Mouse (Mus musculus) left cerebral cortex, adult 18-20 months (tissue): ENCODE data around the gene Scmh1. TPM values are rescaled to one million over a fixed set of nuclear protein-coding genes. Genes with fewer than 3 reads are reported as not detected.
A peak's percentile ranks its signal among the peaks of the same experiment; 100 is the strongest.
"Not testable (repeated sequence)": the region's sequence is repeated elsewhere in the genome, so short reads cannot be mapped to it uniquely, and the experiment has no call there.

Experiments
- DNase-seq, 2 experiments: peaks; one replicate each; pipeline ENCODE4 v3.0.0; 2021 to 2022; ENCODE audit warnings: low spot score in 2 of 2, mixed read lengths in 1 of 2
- long read RNA-seq, 2 experiments: library from polyadenylated mRNA; stranded (forward); transcript quantifications; one replicate each; pipeline ENCODE4 v2.0.0; 2021
- total RNA-seq, 2 experiments: library from RNA; stranded (reverse); gene quantifications; 2 replicates each; pipeline ENCODE4 v1.2.3; 2021

Gene Scmh1
- 10 to 100 TPM; 78.5 to 84.3 TPM for total RNA-seq
- long read RNA-seq, experiment 1, partial matches to known transcripts = 5 of 40 reads
- long read RNA-seq, experiment 1, other reads (novel, unspliced or antisense) = 27 of 40 reads
- long read RNA-seq, experiment 2, partial matches to known transcripts = 10 of 20 reads
- long read RNA-seq, experiment 2, other reads (novel, unspliced or antisense) = 9 of 20 reads

DNA sequence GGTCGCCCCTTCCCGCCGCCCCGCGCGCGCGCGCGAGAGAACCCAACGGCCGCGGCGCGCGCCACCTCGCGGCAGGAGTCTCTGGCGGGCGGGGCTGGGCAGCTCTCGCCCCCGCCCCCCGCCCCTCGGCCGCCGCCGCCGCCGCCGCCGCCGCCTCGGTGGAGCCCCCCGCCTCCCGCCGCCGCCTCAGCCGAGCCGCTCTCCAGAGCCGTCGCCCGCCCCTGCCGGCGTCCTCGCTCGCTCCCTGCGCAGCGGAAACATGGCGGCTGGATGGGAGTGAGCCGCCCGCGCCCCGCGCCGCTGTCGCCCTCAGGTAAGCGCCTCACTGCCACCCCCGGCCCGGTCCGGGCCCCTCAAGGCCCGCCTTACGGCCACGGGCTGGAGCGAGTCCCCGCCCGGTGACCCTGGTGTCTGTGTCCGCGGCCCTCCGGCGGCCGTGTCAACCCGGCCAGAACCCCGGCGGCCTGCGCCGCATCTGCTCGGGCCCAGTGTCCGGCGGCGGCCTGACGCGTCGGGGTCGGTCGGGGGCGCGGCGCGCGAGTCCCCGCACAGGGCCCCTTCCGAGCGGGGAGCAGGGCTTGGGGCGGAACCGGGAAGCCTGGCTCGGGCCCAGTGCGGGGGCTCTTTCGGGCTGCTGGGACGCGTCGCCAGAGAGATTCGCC is at the start of gene Scmh1:
Gene Scmh1 (plus strand): TSS at position 138 of the 662 bp plus-strand sequence.
- peak; percentile 55 to 57 for DNase-seq

DNA sequence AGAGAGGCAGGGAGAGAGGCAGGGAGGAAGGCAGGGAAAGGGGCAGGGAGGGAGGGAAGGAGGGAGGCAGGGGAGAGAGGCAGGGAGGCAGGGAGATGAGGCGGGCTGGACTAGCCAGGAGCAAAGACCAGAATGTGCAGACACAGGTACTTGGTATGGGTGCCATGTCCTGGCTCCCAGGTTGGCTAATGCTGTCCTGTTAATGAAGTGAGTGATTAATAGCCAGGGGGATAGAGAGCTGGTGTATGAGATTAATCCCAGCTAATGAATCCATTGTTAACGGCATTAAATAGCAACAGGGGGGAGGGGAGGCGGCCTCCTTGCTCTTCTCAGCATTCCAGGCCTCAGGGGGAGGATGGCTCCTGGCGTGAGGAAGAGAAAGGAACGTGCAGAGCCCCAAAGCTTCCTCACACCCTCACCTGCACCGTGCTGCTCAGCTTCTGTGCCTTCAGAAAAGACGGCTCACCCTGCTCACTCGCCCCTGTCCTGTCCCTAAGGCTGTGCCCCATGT is 45.0 kb upstream of the Scmh1 start:
- no peak for DNase-seq

DNA sequence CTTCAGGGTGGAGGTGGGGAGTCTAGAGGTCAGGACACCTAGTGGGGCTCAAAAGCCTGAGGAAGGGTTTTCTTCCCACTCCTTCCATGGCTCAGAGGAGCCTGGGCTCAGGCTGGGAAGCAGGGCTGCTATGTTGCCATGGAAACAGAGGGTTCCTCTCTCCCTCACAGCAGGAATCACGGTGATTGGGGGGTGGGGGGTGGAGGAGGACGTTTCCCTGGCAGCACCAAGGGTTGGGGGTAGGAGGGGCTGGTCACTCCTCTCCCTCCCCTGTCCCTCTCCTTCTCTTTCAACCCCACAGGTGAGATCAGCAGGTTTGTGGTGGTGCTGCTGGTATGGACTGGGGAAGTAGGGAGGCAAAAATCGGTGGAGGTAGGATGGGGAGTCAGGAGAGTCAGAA is 40.4 kb upstream of the Scmh1 start:
- DNase-seq = peak; percentile 24 to 49

DNA sequence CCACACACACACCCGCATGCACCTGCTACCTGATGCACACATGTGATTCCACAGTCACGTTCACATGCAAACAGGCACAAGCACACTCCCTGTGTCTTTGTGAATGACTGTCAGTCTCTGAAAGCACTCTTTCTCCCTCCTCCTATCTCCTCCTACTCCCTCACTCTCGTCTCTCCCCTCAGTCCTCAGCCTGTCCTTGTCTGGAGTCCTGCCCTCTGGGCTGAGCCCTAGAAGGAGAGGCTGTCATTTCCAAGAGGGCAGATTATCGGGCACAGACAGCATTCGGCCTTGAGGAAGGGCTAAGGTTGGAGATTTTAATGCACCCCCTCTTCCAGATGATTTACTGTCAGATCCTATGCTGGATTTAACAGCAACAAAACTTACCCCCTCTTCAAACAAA is 39.6 kb upstream of the Scmh1 start:
- DNase-seq = no peak

DNA sequence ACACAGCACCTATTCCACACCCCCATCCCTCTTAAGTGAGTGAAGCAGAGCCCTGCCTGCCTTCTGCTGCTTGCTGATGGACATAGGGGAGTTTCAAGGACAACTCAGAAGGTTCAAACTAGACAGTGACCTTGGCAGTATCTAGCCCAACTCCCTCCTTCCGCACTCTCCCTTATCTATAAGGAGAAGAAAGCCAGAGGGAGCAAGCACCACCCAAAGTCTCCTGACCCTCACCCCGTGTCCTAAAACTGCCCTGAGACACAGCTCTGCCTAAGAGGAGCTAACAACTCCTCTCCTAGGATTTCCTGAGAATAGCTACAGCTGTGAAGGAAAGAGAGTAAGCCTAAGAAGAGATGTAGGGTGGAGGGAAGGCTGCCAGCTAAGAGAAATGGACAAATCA is 37.0 kb upstream of the Scmh1 start:
- no peak for DNase-seq

DNA sequence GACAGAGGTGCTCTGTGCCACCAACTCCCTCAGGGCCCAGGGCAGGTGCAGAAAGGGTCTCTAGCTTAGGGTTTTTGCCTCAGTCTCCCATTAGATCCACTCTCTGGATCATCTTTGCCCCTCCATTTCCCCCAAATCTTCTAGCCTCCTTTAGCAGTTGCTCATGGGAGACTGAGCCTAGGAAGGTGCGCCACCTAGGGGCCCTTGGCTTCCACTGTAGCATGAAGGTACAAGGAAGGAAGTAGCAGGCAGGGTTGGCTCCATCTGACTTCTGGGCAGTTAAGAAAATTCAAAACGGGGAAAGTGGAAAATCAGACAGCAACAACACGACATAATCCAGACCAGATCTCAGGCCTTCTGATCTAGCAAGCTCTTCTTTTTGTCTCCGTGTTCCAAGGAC is 36.4 kb upstream of the Scmh1 start:
- DNase-seq = peak; percentile 65 to 76

DNA sequence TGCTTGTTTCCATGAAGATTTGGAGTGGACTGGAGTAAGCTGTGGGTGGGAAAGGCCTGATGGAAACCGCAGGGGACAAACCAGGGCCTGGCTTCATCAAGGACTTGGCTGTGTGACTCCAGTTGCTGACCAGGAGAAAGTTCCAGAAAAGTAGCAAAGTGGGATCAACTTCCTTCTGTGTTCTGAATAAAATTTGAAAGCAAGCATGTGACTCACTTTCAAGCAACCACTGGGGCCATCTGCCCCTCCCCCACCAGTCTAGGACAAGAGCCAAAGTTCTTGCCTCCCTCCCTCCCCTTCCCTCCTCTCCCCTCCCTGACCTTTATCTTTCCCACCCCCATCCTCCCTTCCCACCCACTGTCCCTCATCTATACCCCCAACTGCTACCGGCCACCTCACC is 35.9 kb upstream of the Scmh1 start:
- no peak for DNase-seq

DNA sequence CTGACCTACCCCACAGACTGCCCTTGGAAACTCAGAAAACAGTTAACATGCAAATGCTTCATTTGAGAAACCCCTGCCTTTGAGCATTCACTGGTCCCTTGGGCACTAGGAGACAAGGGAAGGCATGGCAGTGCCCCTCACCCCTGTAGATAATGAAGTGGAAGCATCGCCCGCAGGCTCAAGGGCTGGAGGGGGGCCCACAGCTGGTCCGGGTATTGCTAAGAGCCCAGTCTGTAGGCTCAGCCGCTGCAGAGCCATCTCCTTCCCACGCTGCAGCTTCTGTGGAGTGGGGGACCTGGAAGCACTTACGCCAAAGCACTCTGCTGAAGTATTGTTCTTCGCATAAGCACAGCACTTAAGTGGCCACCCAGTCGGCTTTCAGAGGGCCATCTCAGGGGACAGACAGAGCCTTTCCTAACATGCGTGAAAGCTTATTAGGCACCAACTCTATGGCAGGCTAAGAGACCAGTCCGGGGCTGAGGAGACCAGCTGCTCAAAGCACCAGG is 35.2 kb upstream of the Scmh1 start:
- peak in 1 of 2 experiments; percentile 32 for DNase-seq

DNA sequence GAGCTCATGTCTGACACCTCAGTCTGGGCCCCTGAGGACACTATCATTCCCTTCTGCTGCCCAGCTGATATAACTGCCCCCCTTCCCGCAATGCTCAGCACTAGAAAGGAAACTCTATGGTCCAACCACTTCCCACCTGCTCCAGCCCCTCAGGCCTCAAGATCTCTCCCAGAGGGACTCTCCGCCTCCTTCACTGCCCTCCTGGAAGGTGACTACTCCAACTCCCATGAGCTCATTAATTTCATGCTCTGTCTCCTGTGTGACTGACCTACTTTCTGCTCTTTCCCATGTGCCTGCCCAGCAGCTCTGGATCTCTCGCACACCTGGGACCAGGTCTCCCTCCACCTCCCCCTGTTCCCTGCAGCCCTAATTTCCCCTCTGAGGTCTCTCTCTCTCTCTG is 32.2 kb upstream of the Scmh1 start:
- no peak for DNase-seq

DNA sequence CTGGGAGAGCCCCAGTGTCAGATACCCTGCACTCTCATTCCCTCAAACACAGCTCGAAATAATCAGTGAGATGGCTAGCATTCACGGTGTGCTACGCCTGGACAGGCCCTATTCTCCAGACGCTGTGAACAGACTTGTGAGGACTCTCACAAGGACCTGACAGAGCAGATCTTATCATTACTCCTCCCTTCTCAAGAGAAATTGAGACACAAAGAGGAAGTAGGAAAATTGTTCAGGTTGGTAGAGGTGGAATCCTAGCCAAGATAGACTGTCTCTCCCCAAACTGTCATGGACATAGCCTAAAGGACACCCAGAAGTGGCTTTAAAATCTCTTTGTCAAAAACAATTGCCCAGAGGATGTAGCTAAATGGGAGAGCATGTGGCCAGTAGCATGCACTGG is 31.3 kb upstream of the Scmh1 start:
- DNase-seq = no peak

DNA sequence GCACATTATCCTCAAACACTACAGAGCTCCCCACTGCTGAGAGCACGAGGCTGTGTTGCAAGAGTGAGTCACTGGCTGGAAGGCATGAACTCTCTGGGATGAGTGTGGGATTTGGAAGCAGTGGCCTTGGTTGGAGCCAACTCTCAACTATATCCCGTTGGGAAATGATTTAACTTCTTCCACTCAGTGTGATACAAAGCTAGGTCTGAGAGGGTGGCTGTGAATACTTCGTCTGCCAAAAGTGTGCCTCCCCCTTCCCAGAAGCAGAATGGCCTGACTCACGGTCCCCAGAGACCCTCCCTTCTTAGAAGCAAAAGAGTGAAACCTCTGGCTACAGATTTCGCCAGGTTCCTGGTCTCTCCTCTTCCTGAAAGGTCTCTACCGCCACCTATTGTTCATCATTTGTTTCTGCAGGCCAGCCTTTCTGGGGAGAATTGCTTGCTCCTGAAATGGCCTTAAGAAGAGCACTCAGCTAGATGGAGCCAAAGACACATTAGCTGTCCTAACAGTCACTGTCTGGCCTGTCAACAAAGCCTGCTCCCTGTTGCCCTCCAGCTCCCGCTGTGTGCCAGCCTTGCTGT is 24.2 kb upstream of the Scmh1 start:
- DNase-seq = peak; percentile 68 to 69

DNA sequence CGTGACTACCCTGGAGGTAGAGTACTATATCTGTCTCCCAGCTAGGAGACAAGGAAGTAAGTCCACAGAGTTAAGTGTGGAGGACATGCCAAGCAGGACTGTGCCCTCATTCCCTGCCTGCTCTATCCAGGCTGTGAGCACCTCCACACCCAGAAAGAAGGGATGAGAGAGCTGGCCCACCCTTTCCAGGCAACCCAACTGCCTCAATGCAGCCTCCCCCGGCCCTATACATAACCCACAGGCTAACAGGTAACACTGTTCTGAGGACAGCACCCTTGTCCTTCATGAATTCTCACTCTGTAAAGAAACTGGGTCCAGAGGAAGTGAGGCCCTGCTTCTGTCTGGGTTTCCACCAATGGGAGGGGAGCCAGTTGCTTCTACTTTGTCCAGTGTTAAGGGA is 19.6 kb upstream of the Scmh1 start:
- DNase-seq = no peak

DNA sequence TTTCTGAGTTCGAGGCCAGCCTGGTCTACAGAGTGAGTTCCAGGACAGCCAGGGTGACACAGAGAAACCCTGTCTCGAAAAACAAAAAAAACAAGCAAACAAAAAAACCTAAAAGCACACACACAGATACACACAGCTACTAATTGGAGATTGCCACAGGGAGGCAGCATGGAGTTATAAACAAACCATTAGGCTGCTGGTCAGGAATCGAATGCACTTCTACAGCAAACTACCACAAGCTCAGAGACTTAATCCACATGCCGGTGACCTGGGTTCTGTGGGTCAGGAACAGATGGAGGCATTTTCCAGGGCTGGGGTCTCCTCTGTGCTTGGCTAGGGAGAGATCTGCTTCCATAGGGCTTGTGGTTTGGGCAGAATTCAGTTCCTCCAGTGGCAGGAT is 17.6 kb upstream of the Scmh1 start:
- peak; percentile 31 to 41 for DNase-seq

DNA sequence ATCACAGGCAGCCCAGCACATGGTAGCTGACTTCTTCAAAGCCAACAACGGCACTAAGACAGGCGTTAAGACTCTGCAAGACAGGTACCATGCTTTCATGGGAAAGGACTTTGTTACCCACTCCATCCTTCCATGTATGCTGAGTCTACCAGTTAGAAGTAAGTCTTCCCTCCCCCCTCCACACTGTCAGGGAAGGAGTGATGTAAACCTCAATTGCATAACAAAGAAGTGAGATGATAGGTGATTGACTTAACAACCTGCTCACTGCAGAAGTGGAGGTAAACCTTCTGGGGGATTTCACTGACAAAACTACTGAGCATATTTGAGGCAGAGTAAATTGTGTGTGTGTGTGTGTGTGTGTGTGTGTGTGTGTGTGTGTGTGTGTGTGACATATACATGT is 17.1 kb upstream of the Scmh1 start:
- no peak for DNase-seq

DNA sequence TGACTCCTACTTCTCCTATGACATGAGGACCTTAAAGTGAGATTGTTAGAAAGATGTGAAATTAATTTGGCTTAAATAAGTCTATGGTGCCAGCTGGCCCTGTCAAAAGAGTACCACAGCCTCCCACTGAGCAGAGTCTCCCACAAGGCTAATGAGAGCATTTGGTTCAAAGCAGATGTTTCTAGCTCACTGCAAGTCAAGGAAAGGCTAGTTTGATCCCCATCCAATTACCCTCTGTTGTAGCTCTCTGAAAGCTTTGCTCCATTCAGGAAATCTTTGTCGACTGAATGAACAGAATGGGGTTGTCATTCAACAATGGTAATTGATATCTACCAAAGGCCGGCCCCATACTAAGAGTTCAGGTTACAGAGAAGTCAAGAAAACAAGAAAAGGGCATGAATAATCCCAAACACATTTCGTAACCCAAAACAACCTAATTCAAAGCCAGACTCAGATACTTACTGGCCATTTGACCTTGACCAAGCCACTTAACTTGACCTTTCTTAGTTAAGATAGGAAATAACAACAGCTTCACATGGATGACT is 16.0 kb upstream of the Scmh1 start:
- DNase-seq = no peak

DNA sequence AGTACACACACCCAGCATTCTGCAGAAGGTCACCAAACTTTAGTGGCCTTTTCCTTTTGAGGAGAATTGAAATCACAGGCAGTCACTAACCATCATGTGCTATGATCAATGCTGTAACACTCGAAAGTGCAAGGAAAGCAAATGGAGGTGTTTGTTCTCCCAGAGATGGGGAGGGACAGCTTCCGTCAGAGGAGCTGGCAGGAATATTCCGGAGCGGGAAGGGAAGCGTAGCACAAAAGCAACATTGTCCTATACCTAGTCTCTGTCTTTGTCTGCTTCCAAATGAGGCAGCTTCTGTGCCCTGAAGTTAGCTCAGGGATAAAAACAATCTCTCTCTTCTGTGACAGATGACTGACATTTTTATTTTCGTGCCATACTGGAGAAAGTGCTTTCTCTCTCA is 15.5 kb upstream of the Scmh1 start:
- no peak for DNase-seq

DNA sequence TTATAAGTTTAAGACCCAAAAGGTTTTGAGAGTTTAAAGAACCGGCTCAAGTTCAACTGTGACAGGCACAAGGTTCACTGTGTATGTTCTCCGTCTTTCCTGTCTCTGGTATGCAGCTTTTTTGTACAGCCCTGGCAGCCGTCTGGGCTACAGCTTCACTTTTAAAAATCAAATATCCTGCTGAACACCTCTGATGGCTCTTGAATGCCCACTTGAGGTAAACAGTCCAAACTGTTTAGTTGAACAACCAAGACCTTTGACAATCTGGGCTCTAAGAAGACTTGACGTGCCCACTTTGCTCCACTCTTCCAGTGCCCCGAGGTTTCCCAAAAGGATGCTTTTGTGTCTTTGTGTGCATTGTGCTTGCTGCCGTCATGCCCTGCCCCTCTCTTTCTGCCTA is 13.5 kb upstream of the Scmh1 start:
- no peak for DNase-seq

DNA sequence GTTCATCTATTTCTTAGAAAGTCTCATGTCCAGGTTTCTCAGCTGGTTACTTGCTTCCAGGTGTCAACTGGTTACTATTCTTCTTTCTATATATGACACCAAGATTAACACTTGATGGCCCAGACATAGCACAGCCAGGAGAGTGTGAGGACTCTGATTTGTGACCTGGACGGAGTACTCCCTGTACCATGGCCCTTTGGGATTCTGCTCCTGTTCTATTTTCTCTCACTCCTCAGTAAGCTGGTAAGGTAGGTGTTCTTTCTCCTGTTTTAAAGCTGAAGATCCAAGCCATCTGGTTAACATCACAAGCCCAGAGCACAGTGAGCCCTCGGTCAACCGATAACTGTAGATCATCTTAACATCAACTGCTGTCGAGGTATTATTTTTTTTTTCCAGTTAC is 12.7 kb upstream of the Scmh1 start:
- no peak for DNase-seq

DNA sequence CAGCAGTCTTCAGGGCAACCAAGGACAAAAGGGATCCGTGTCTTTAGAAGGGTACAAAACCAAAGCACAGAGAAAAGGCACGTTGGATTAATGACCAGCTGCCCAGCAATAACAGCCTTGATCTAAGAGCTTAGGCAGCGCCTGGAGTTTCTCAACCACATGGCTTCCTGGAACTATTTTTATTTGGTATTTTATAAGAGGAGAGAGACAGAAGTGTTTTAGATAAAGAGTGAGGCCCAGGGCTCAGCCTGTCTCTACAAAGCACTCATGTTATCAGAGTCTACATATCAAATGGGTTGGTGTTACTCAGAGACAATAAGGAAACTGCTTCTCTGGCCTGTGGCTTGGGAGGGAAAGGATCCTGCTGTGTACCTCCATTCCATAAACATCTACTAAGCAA is 12.3 kb upstream of the Scmh1 start:
- no peak for DNase-seq

DNA sequence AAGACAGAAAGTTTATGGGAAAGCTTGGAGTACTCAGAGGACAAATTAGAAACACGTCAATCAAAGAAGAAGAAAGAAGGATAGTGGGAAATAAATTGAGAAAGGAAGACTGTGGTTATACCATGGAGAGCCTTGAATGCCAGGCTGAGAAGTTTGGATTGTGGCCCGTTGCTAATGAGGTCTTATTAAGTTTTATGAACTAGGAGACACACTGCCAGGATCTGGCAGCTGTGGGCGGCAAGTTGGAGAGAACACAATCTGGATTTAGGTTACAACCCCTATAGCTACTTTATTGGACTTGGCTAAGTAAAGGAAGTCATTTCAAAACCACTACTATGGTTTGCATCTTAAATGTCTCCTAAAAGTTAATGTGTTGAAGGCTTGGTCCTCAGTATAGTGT is 4.8 kb upstream of the Scmh1 start:
- DNase-seq = no peak

DNA sequence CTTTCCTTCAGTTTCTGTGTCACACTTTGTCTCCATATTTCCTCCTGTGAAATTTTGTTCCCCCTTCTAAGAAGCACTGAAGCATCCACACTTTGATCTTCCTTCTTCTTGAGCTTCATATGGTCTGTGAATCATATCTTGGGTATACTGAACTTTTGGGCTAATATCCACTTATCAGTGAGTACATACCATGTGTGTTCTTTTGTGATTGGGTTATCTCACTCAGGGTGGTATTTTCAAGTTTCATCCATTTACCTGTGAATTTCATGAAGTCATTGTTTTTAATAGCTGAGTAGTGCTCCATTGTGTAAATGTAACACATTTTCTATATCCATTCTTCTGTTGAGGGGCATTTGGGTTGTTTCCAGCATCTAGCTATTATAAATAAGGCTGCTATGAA is 3.0 kb upstream of the Scmh1 start:
- DNase-seq = not testable (repeated sequence)

DNA sequence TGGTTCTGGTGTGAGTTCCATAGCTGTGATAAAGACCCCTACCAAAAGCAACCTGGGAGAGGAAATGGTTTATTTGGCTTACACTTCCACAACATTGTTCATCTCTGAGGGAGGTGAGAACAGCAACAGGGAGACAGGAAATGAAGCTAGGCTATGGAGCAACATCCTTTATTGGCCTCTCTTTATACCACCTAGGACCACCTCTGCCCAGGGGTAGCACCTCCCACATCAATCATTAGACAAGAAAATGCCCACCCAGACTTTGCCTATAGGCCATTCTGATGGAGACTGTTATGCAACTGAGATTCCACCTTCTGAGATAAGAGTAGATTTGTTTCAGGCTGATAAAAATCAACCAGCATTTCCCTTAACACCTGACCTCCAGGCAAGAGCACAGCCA is 834 bp upstream of the Scmh1 start:
- no peak for DNase-seq
